Mouse (Mus musculus): ENCODE measurements around the gene Cdh20. TPM values are rescaled to one million over a fixed set of nuclear protein-coding genes. Genes with fewer than 3 reads are reported as not detected.

The Cdh20 gene
- total and polyA plus RNA-seq, 3 experiments, result not detected

DNA sequence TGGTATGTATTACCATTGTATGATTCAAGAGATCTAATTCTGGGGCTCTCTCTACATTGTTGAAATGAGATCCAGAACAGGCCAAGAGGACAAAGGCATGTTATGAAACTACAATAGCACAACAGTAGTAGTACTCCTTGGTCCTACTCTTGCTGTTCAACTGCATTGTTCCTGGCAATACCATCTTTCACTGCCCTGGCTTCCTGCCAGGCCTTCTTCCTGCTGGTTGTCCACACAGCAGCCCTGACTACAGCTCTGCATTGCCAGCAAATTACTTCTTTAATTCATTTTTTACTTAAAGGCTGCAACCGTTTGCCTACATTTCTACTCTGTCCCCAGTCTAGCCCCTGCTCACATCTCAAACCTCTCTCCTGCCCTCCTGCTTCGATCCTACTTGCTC, 59.8 kb downstream of the Cdh20 start:
- Histone ChIP-seq H3K9ac (ENCODE audit: control insufficient read depth, low read depth, low read length, poor library complexity, severe bottlenecking) (no peak overlapping the region), H3K4me3 (ENCODE audit: control insufficient read depth in 1 of 2, insufficient read depth in 1 of 2, low read depth in 2 of 2, low read length in 2 of 2) (no peak overlapping the region), H3K79me2 (ENCODE audit: control insufficient read depth, insufficient read depth, low read length, poor library complexity) (no peaks in the 10 kb centered on the region), H3K36me3 (ENCODE audit: control insufficient read depth in 1 of 2, insufficient read depth in 2 of 2, low read length in 2 of 2) (no peaks in the 10 kb centered on the region), H3K27ac (ENCODE audit: control insufficient read depth, low read depth, low read length) (no peak overlapping the region), H3K4me1 (ENCODE audit: control insufficient read depth in 1 of 2, insufficient read depth in 2 of 2, low read length in 2 of 2) (no peaks in the 10 kb centered on the region), H3K9me3 (replicated peaks; ENCODE audit: insufficient read depth, low read length) (no peaks in the 10 kb centered on the region), H3K27me3 (ENCODE audit: control insufficient read depth in 1 of 2, insufficient read depth in 2 of 2, low read length in 2 of 2) (no peaks in the 10 kb centered on the region; a peak in 1 of 4 replicates)
- DNase-seq (ENCODE audit: low read depth, low spot score), result no peak
- TF ChIP-seq TBP (IDR thresholded peaks at IDR 0.05; ENCODE audit: low read depth, low read length), result no peak
- TF ChIP-seq MAFK (IDR thresholded peaks at IDR 0.05; ENCODE audit: borderline replicate concordance, low read depth, low read length), result no peak

DNA sequence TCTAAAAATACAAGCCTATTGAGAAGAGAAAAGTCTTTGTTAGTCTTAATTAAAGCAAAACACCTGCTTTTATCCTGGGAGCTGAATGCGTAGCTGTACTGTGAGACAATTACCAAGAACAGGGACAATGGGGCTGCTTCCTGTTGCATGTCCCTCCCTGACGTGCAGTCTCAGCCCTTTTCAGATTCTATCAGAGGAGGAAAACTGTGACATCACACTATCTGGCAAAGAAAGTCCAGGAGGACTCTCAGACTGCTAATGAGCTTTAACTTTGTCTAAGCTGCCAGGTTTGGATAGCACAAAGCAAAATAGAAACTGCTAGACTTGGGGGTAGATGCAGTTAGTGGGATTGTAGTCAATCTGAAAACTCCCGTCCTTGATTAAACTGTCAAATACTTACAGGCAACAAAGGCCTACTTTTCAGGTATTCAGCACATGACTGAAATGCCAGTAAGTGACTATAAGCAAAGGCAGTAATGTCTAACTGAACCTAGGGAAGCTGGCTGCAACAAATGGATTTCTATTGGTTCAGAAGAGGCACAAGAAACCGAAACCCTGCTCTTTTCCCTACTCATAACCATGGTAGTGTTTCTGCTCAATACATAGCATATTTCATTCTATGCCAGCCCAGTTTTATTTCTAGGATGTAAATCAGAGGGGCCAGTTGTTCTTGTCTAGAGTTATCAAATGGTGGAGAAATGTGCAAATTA, 70.0 kb downstream of the Cdh20 start:
- Histone ChIP-seq H3K36me3 (ENCODE audit: control insufficient read depth in 1 of 2, insufficient read depth in 2 of 2, low read length in 2 of 2) (no peaks in the 10 kb centered on the region), H3K27ac (ENCODE audit: control insufficient read depth, low read depth, low read length) (no peak overlapping the region), H3K79me2 (ENCODE audit: control insufficient read depth, insufficient read depth, low read length, poor library complexity) (no peaks in the 10 kb centered on the region), H3K4me1 (ENCODE audit: control insufficient read depth in 1 of 2, insufficient read depth in 2 of 2, low read length in 2 of 2) (no peaks in the 10 kb centered on the region), H3K9me3 (replicated peaks; ENCODE audit: insufficient read depth, low read length) (no peaks in the 10 kb centered on the region), H3K4me3 (ENCODE audit: control insufficient read depth in 1 of 2, insufficient read depth in 1 of 2, low read depth in 2 of 2, low read length in 2 of 2) (no peak overlapping the region), H3K27me3 (ENCODE audit: control insufficient read depth in 1 of 2, insufficient read depth in 2 of 2, low read length in 2 of 2) (no peaks in the 10 kb centered on the region), H3K9ac (ENCODE audit: control insufficient read depth, low read depth, low read length, poor library complexity, severe bottlenecking) (no peak overlapping the region)
- DNase-seq (ENCODE audit: low read depth, low spot score), result no peak
- TF ChIP-seq SIN3A (IDR thresholded peaks at IDR 0.05; ENCODE audit: low read length) (no peak), EP300 (IDR thresholded peaks at IDR 0.05; ENCODE audit: low read depth in 1 of 2, low read length in 2 of 2) (no peak), UBTF (IDR thresholded peaks at IDR 0.05; ENCODE audit: borderline replicate concordance, insufficient read depth, low read depth, low read length) (no peak), BHLHE40 (IDR thresholded peaks at IDR 0.05; ENCODE audit: borderline replicate concordance, low read depth, low read length) (no peak), MAX (IDR thresholded peaks at IDR 0.05; ENCODE audit: low read length) (no peak), USF2 (IDR thresholded peaks at IDR 0.05; ENCODE audit: borderline replicate concordance in 1 of 2, insufficient read depth in 1 of 2, low read depth in 1 of 2, low read length in 2 of 2) (no peak), TBP (IDR thresholded peaks at IDR 0.05; ENCODE audit: low read depth, low read length) (no peak), MEF2A (IDR thresholded peaks at IDR 0.05; ENCODE audit: extremely low read depth, insufficient replicate concordance, low read depth, low read length, poor library complexity, severe bottlenecking) (no peak), POLR2AphosphoS5 (IDR thresholded peaks at IDR 0.05; ENCODE audit: borderline replicate concordance, low read depth, low read length) (no peak), CHD2 (IDR thresholded peaks at IDR 0.05; ENCODE audit: low read length) (no peak), MXI1 (IDR thresholded peaks at IDR 0.05; ENCODE audit: low read depth, low read length) (no peak), USF1 (IDR thresholded peaks at IDR 0.05; ENCODE audit: low read depth, low read length) (no peak), NELFE (IDR thresholded peaks at IDR 0.05; ENCODE audit: low read depth, low read length) (no peak), RCOR1 (IDR thresholded peaks at IDR 0.05; ENCODE audit: low read depth, low read length) (no peak), TCF12 (IDR thresholded peaks at IDR 0.05; ENCODE audit: low read depth, low read length) (no peak), TAL1 (IDR thresholded peaks at IDR 0.05; ENCODE audit: low read length) (no peak), SMC3 (IDR thresholded peaks at IDR 0.05; ENCODE audit: low read depth, low read length) (no peak), JUND (IDR thresholded peaks at IDR 0.05; ENCODE audit: low read depth, low read length) (no peak), CTCF (IDR thresholded peaks at IDR 0.05 in 2 of 3, conservative IDR thresholded peaks at IDR 0.05 in 1 of 3; ENCODE audit: control insufficient read depth in 1 of 3, insufficient read depth in 1 of 3, low read depth in 2 of 3, low read length in 3 of 3, poor library complexity in 1 of 3, severe bottlenecking in 1 of 3) (no peak)

Measured in MEL (cell line).